Mouse (Mus musculus) hindbrain, embryonic 12.5 days (tissue): ENCODE data around the gene Klrb1a. TPM values are rescaled to one million over a fixed set of nuclear protein-coding genes. Genes with fewer than 3 reads are reported as not detected.
"Not testable (repeated sequence)": the region's sequence is repeated elsewhere in the genome, so short reads cannot be mapped to it uniquely, and the experiment has no call there.

Experiments used
- ATAC-seq: fragments of 200-750 bp; cut with Nextera tagmentation; 2 replicates; pipeline ENCODE4 v1.8.0; 2017; ENCODE audit warnings: moderate TSS enrichment; ENCODE audit not compliant: low FRiP score
- H3K27ac ChIP-seq: fragments of 300-500 bp; sonication (generic); 2 replicates; pipeline ENCODE4 v1.5.1; 2016; ENCODE audit warnings: mild to moderate bottlenecking
- H3K27me3 ChIP-seq: fragments of 300-500 bp; sonication (generic); 2 replicates; pipeline ENCODE4 v1.6.1; 2016; ENCODE audit warnings: mild to moderate bottlenecking
- H3K36me3 ChIP-seq: fragments of 300-500 bp; sonication (generic); 2 replicates; pipeline ENCODE4 v1.6.1; 2016; ENCODE audit warnings: mild to moderate bottlenecking
- H3K4me1 ChIP-seq: fragments of 300-500 bp; sonication (generic); 2 replicates; pipeline ENCODE4 v1.6.1; 2016
- H3K4me2 ChIP-seq: fragments of 300-500 bp; sonication (generic); replicated peaks from 2 replicates; pipeline ENCODE4 v1.6.1; 2016; ENCODE audit warnings: mild to moderate bottlenecking
- H3K4me3 ChIP-seq: fragments of 300-500 bp; sonication (generic); 2 replicates; pipeline ENCODE4 v1.5.1; 2016; ENCODE audit warnings: mild to moderate bottlenecking
- H3K9ac ChIP-seq: fragments of 300-500 bp; sonication (generic); 2 replicates; pipeline ENCODE4 v1.6.1; 2016; ENCODE audit warnings: mild to moderate bottlenecking, moderate library complexity
- H3K9me3 ChIP-seq: fragments of 300-500 bp; sonication (generic); replicated peaks from 2 replicates; pipeline ENCODE4 v1.6.1; 2016; ENCODE audit warnings: mild to moderate bottlenecking
- WGBS: fragments of 180-500 bp; shearing (Covaris S2); methylation state at CpG from one replicate; pipeline ENCODE4 v1.1.7; 2016; 5-methylcytosine and 5-hydroxymethylcytosine counted together
- polyA plus RNA-seq: library from polyadenylated mRNA; unstranded; fragments of >200 nt; fragmentation: Nextera tagmentation; extraction: Ambion mirVana; gene quantifications from 2 replicates; pipeline ENCODE4 v1.2.1, GENCODE M21; 2016

Gene Klrb1a
- polyA plus RNA-seq, 1 experiment from 2014 or later: not detected

GRCm38 (mm10) chr6:128630912-128631905 lies 7.9 kb upstream of the Klrb1a start:
- not testable (repeated sequence) for H3K4me2 ChIP-seq, H3K9me3 ChIP-seq, H3K4me3 ChIP-seq, H3K36me3 ChIP-seq, H3K9ac ChIP-seq, H3K4me1 ChIP-seq, ATAC-seq, H3K27me3 ChIP-seq, H3K27ac ChIP-seq
- WGBS: 85% methylated on average over 15 of the region's 15 CpGs

- not testable (repeated sequence) for H3K36me3 ChIP-seq, H3K9me3 ChIP-seq, H3K4me2 ChIP-seq, H3K27me3 ChIP-seq, H3K4me3 ChIP-seq, H3K4me1 ChIP-seq, H3K9ac ChIP-seq, H3K27ac ChIP-seq
- WGBS: 59% methylated on average over 13 of the region's 13 CpGs
- peak; percentile 85 for ATAC-seq
These were observed 6.7 kb upstream of the Klrb1a start for GRCm38 (mm10) chr6:128629771-128630739.

GRCm38 (mm10) chr6:128625246-128625645 lies 1.9 kb upstream of the Klrb1a start:
- ATAC-seq, H3K27ac ChIP-seq, H3K27me3 ChIP-seq, H3K9me3 ChIP-seq, H3K4me2 ChIP-seq, H3K4me1 ChIP-seq, H3K9ac ChIP-seq, H3K4me3 ChIP-seq, H3K36me3 ChIP-seq: not testable (repeated sequence)
- 90% methylated on average over 6 of the region's 6 CpGs for WGBS

DNA sequence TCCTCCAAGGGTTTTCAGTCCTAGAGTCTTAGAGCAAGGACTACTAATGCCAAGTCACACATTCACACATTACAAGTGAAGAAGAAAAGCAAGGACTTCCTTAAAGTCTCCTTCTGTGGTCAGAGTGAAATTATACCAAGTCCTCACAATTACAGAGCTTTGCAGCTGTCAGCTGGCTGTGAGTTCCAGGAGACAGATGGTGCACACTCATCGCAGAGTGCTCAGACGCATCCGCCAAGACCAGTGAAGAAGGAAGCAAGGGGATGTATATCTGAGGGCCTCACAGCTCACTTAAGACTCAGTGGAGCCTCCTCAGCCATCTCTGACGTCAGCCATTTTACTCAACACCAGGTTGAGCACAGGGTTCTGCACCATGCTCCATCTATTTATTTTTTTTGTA lies 1.1 kb upstream of the Klrb1a start:
- Histone ChIP-seq H3K4me2 (no peak overlapping the region), H3K9ac (no peak overlapping the region), H3K27ac (no peak overlapping the region), H3K36me3 (no peaks in the 10 kb centered on the region), H3K9me3 (no peaks in the 10 kb centered on the region), H3K27me3 (no peaks in the 10 kb centered on the region), H3K4me1 (no peaks in the 10 kb centered on the region), H3K4me3 (no peak overlapping the region)
- 91% methylated on average over 4 of the region's 4 CpGs for whole genome bisulfite sequencing
- ATAC-seq: no peak

GRCm38 (mm10) chr6:128622733-128623132 lies 600 bp downstream of the Klrb1a start:
- WGBS: 65% methylated on average over 2 of the region's 2 CpGs
- Histone ChIP-seq H3K4me2 (no peak overlapping the region), H3K36me3 (no peaks in the 10 kb centered on the region), H3K4me1 (no peaks in the 10 kb centered on the region), H3K27me3 (no peaks in the 10 kb centered on the region), H3K27ac (no peak overlapping the region), H3K4me3 (no peak overlapping the region), H3K9me3 (no peaks in the 10 kb centered on the region), H3K9ac (no peak overlapping the region)
- ATAC-seq: no peak

DNA sequence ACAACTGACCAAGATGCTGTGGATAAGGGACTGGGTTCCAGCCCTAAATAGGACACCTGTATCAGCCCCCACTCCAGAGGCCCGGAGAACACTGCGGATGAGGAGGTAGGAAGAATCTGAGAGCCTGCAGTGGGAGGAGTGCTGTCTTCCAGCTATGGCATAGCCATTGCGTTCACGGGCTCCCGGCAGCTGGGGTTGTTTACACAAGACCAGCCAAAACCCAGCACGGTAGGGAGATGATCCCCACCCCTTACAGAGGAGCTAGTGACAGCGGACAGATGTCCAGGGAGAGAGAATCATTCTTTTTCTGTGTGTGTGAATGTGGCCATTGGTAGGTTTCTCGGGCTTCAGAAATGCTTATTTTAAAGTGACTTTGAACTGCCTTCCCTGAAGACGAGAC lies 17.0 kb downstream of the Klrb1a start:
- Histone ChIP-seq H3K27me3 (no peaks in the 10 kb centered on the region), H3K4me2 (no peak overlapping the region), H3K9me3 (no peaks in the 10 kb centered on the region), H3K4me1 (no peaks in the 10 kb centered on the region), H3K9ac (no peak overlapping the region), H3K27ac (no peak overlapping the region), H3K36me3 (no peaks in the 10 kb centered on the region), H3K4me3 (no peak overlapping the region)
- ATAC-seq: no peak
- WGBS: 67% methylated on average over 9 of the region's 9 CpGs

DNA sequence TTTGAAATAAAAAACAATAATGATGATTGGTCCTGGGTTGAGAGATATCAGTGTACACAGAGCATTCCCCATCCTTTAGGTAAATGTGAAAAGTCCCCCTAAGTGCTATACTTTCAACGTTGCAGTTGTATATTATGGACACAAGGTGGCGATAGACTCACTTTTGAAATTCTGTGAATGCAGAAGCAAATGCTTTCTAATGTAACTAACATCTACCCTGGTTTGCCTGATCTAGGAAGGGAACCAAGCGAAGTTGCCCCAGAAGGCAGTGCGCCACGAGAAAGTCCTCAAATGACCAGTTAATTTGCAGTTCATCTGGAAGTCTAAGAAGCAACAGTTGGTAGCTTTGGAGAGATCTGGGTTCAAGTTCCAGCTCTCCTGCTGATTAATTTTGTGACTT lies 18.8 kb downstream of the Klrb1a start:
- ATAC-seq: no peak
- no peaks in the 10 kb centered on the region for H3K36me3 ChIP-seq
- no peak overlapping the region for H3K9ac ChIP-seq
- no peak overlapping the region for H3K4me2 ChIP-seq
- H3K9me3 ChIP-seq: no peaks in the 10 kb centered on the region
- no peaks in the 10 kb centered on the region for H3K27me3 ChIP-seq
- H3K27ac ChIP-seq: no peak overlapping the region
- H3K4me3 ChIP-seq: no peak overlapping the region
- WGBS: 43% methylated on average over 5 of the region's 5 CpGs
- no peaks in the 10 kb centered on the region for H3K4me1 ChIP-seq

- Histone ChIP-seq H3K4me1 (no peaks in the 10 kb centered on the region), H3K27ac (no peak overlapping the region), H3K36me3 (no peaks in the 10 kb centered on the region), H3K9me3 (no peaks in the 10 kb centered on the region), H3K4me2 (0 out of 2 replicates have a peak overlapping the region, but pooled peaks have one; percentile 8), H3K27me3 (no peaks in the 10 kb centered on the region), H3K4me3 (no peak overlapping the region), H3K9ac (no peak overlapping the region)
- WGBS: 59% methylated on average over 10 of the region's 10 CpGs
- peak; percentile 71 for ATAC-seq
These were observed 20.7 kb downstream of the Klrb1a start for GRCm38 (mm10) chr6:128602463-128603201.

GRCm38 (mm10) chr6:128602026-128602425 lies 21.3 kb downstream of the Klrb1a start:
- WGBS: 39% methylated on average over 3 of the region's 3 CpGs
- Histone ChIP-seq H3K9ac (no peak overlapping the region), H3K27me3 (no peaks in the 10 kb centered on the region), H3K4me3 (no peak overlapping the region), H3K27ac (no peak overlapping the region), H3K9me3 (no peaks in the 10 kb centered on the region), H3K4me1 (no peaks in the 10 kb centered on the region), H3K4me2 (0 out of 2 replicates have a peak overlapping the region, but pooled peaks have one; percentile 8), H3K36me3 (no peaks in the 10 kb centered on the region)
- 0 out of 2 replicates have a peak, but pooled peaks have one; percentile 20 for ATAC-seq

DNA sequence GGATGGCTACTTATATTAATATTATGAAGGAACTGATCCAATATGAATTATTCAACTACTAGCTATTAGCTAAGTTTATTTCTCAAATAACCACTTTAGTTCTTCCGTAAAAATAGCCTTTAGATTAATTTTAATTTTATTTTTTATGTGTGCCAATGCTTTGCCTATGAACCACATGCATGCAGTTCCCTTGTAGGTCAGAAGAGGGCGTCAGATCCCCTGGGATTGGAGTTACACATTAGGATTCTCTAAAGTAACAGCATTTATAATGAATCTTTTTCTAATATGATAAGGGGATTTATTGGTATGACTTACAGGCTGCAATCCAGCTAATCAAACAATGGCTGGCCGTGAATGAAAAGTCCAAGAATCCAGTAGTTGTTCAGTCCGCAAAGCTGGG lies 23.8 kb downstream of the Klrb1a start:
- Histone ChIP-seq H3K9ac (no peak overlapping the region), H3K4me3 (no peak overlapping the region), H3K4me1 (no peaks in the 10 kb centered on the region), H3K9me3 (no peaks in the 10 kb centered on the region), H3K27me3 (no peaks in the 10 kb centered on the region), H3K27ac (no peak overlapping the region), H3K4me2 (no peak overlapping the region), H3K36me3 (no peaks in the 10 kb centered on the region)
- WGBS: 63% methylated on average over 4 of the region's 4 CpGs
- no peak for ATAC-seq

DNA sequence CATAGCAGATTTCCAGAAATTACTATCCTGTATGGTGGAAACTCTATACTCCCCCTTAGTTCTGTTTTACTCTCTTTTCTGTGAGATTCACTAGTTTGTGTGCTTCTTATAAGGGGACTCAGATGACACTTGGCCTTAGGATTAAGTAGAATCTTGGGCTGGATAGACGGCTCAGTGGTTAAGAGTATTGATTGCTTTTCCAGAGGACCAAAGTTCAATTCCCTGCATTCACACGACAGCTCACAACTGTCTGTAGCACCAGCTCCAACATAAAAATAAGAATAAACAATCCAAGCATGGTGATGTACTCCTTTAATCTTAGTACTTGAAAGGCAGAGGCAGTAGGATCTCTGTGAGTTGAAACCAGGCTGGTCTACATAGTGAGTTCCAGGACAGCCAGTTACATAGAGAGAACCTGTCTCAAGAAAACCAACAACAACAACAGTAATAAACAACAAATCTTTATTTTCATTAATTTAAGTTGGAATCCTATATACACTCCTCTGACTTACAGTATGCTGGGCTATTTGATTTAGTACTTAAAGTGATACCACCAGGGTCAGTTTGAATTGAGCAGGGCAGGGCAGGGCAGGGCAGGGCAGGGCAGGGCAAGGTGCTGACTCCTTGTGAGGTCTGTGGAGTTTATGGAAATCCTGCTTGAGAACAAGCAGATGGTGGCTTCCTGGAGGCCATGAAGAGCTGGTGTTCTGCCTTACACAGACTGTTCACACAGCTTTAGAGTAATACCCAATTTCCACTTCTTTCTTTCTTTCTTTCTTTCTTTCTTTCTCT lies 24.9 kb downstream of the Klrb1a start:
- ATAC-seq: no peak
- no peaks in the 10 kb centered on the region for H3K27me3 ChIP-seq
- H3K36me3 ChIP-seq: no peaks in the 10 kb centered on the region
- no peak overlapping the region for H3K4me3 ChIP-seq
- no peaks in the 10 kb centered on the region for H3K4me1 ChIP-seq
- no peak overlapping the region for H3K9ac ChIP-seq
- no peaks in the 10 kb centered on the region for H3K9me3 ChIP-seq
- H3K4me2 ChIP-seq: no peak overlapping the region
- no peak overlapping the region for H3K27ac ChIP-seq
- WGBS: 68% methylated on average over 2 of the region's 2 CpGs
